Mouse (Mus musculus): Measurements from ENCODE around the gene Csnk2a2.

Gene Csnk2a2

GRCm38 (mm10) chr8:95411309-95411972 lies 78.4 kb downstream of the Csnk2a2 start:
- DNase-seq: no peak

- DNase-seq: no peak
Observed at GRCm38 (mm10) chr8:95409518-95409917, 80.3 kb downstream of the Csnk2a2 start.

- DNase-seq: no peak
Observed at GRCm38 (mm10) chr8:95401091-95401490, 88.7 kb downstream of the Csnk2a2 start.

GRCm38 (mm10) chr8:95399131-95399530 lies 90.7 kb downstream of the Csnk2a2 start:
- no peak for DNase-seq

- DNase-seq: no peak
Observed at GRCm38 (mm10) chr8:95397201-95397600, 92.6 kb downstream of the Csnk2a2 start.

- DNase-seq: no peak
Observed at GRCm38 (mm10) chr8:95396752-95397151, 93.1 kb downstream of the Csnk2a2 start.
